Mouse (Mus musculus): ENCODE measurements around the gene Plac9b.
"Not testable (repeated sequence)": the region's sequence is repeated elsewhere in the genome, so short reads cannot be mapped to it uniquely, and the experiment has no call there.

GRCm38 (mm10) chr14:26147095-26147494 lies 35.2 kb downstream of the Plac9b start:
- TF ChIP-seq CTCF (IDR thresholded peaks at IDR 0.05); POLR2A (IDR thresholded peaks at IDR 0.05; ENCODE audit: insufficient read depth, low read depth, low read length): not testable (repeated sequence)

Measured in heart, adult 2 months (tissue).